Mouse (Mus musculus) lung, embryonic 14.5 days (tissue): ENCODE results near the gene Cmip. TPM values are rescaled to one million over a fixed set of nuclear protein-coding genes. Genes with fewer than 3 reads are reported as not detected.

Experiments used
- ATAC-seq: fragments of 200-750 bp; cut with Nextera tagmentation; 2 replicates; pipeline ENCODE4 v1.8.0; 2017; ENCODE audit warnings: mild to moderate bottlenecking, moderate TSS enrichment, moderate library complexity; ENCODE audit not compliant: insufficient read depth
- DNase-seq: peaks from one replicate; pipeline ENCODE4 v3.0.0-alpha.2; 2015
- H3K27ac ChIP-seq: fragments of 300-500 bp; sonication (generic); 2 replicates; pipeline ENCODE4 v1.5.1; 2014; ENCODE audit warnings: low read depth, mild to moderate bottlenecking, moderate library complexity
- H3K27me3 ChIP-seq: fragments of 300-500 bp; sonication (generic); 2 replicates; pipeline ENCODE4 v1.6.1; 2014; ENCODE audit warnings: low read length, control low read depth; ENCODE audit not compliant: insufficient read depth
- H3K36me3 ChIP-seq: fragments of 300-500 bp; sonication (generic); 2 replicates; pipeline ENCODE4 v1.6.1; 2014; ENCODE audit warnings: control low read depth; ENCODE audit not compliant: insufficient read depth
- H3K4me1 ChIP-seq: fragments of 300-500 bp; sonication (generic); 2 replicates; pipeline ENCODE4 v1.6.1; 2014; ENCODE audit warnings: antibody characterized with exemption, control low read depth; ENCODE audit not compliant: insufficient read depth
- H3K4me2 ChIP-seq: fragments of 300-500 bp; sonication (generic); 2 replicates; pipeline ENCODE4 v1.6.1; 2014; ENCODE audit warnings: mild to moderate bottlenecking
- H3K4me3 ChIP-seq: fragments of 300-500 bp; sonication (generic); 2 replicates; pipeline ENCODE4 v1.5.1; 2014; ENCODE audit warnings: low read depth, low read length
- H3K9ac ChIP-seq: fragments of 300-500 bp; sonication (generic); 2 replicates; pipeline ENCODE4 v1.6.1; 2014
- H3K9me3 ChIP-seq: fragments of 300-500 bp; sonication (generic); 2 replicates; pipeline ENCODE4 v1.6.1; 2016; ENCODE audit warnings: low read depth, low read length, control low read depth
- CTCF ChIP-seq: IDR thresholded peaks from 2 replicates; pipeline ENCODE4 v1.5.1; 2016; ENCODE audit warnings: antibody characterized with exemption, low read depth
- WGBS: fragments of 180-500 bp; shearing (Covaris S2); extraction: QIAGEN DNeasy Blood & Tissue Kit; methylation state at CpG from one replicate; pipeline ENCODE4 v1.1.7; 2014; 5-methylcytosine and 5-hydroxymethylcytosine counted together
- polyA plus RNA-seq: library from polyadenylated mRNA; unstranded; fragments of >200 nt; fragmentation: Nextera tagmentation; extraction: Ambion mirVana; gene quantifications from 2 replicates; pipeline ENCODE4 v1.2.1, GENCODE M21; 2014

The Cmip gene
- polyA plus RNA-seq, 1 experiment from 2014 or later = 26.5 TPM

- H3K27ac ChIP-seq = no peak overlapping the region
- no peak overlapping the region for H3K4me2 ChIP-seq
- ATAC-seq (no peak), DNase-seq (no peak)
- no peak overlapping the region for H3K9ac ChIP-seq
- peaks cover 27% of the 10 kb centered on the region for H3K4me1 ChIP-seq
- no peaks in the 10 kb centered on the region for H3K27me3 ChIP-seq
- WGBS = 28% methylated on average over 5 of the region's 5 CpGs
- TF ChIP-seq CTCF = no peak
- no peak overlapping the region for H3K4me3 ChIP-seq
- H3K36me3 ChIP-seq = no peaks in the 10 kb centered on the region
- no peaks in the 10 kb centered on the region for H3K9me3 ChIP-seq
These were observed 48.5 kb downstream of the Cmip start for GRCm38 (mm10) chr8:117305405-117305804.

DNA sequence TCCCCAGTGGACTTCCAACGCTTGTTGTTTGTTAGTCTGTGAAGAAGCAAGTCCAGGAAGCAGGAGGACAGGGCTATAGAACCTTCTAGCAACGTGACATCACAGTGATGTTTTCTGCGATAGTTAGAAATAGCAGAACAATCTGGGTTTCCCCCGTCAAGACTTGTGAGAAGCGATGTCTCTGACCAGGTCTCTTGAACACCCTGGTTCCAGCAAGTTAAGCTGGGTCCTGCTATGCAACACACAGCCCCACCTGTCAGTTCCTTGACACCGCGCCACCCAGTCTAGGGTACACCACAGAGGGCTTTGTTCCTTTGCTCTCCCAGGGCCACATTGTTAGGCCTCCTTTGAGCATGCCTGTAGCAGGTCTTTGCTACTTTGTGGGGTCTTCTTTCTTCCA, 49.9 kb downstream of the Cmip start:
- 85% methylated on average over 7 of the region's 7 CpGs for WGBS
- ATAC-seq (no peak), DNase-seq (no peak)
- Histone ChIP-seq H3K27ac (no peak overlapping the region), H3K9ac (no peak overlapping the region), H3K9me3 (no peaks in the 10 kb centered on the region), H3K4me2 (no peak overlapping the region), H3K4me3 (no peak overlapping the region), H3K4me1 (peaks cover 30% of the 10 kb centered on the region), H3K36me3 (no peaks in the 10 kb centered on the region), H3K27me3 (no peaks in the 10 kb centered on the region)
- no peak for TF ChIP-seq CTCF

DNA sequence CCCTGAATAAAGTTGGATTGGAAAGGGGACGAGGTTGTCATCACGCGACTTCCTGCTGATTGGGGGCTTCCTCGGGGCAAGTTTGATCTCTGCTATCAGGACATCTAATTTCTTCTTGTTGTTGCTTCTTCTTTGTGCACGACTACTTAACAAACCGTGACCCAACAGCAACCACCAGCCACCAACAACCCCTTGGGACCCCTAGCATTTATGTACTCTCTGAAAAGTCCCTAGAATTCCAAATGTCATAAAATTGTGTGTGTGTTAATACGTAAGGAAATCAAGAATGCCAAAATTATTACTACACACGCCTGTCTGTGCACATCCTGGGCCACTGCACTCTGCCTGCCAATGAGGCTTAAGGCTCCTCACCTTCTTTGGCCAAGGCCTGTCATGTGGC, 50.4 kb downstream of the Cmip start:
- H3K4me1 ChIP-seq = peaks cover 28% of the 10 kb centered on the region
- no peak overlapping the region for H3K4me3 ChIP-seq
- no peak overlapping the region for H3K9ac ChIP-seq
- H3K27ac ChIP-seq = no peak overlapping the region
- no peak overlapping the region for H3K4me2 ChIP-seq
- WGBS = 86% methylated on average over 8 of the region's 8 CpGs
- no peaks in the 10 kb centered on the region for H3K9me3 ChIP-seq
- H3K36me3 ChIP-seq = no peaks in the 10 kb centered on the region
- DNase-seq (no peak), ATAC-seq (no peak)
- no peaks in the 10 kb centered on the region for H3K27me3 ChIP-seq
- TF ChIP-seq CTCF = no peak

GRCm38 (mm10) chr8:117308303-117309095, 51.6 kb downstream of the Cmip start:
- Histone ChIP-seq H3K9ac (no peak overlapping the region), H3K4me1 (peaks cover 24% of the 10 kb centered on the region), H3K9me3 (no peaks in the 10 kb centered on the region), H3K4me3 (no peak overlapping the region), H3K27ac (peak overlapping the region; percentile 12; the same call in 1 of the 2 replicates), H3K4me2 (no peak overlapping the region), H3K36me3 (no peaks in the 10 kb centered on the region), H3K27me3 (no peaks in the 10 kb centered on the region)
- DNase-seq (peak; percentile 77), ATAC-seq (no peak)
- TF ChIP-seq CTCF = no peak
- 65% methylated on average over 13 of the region's 13 CpGs for WGBS

DNA sequence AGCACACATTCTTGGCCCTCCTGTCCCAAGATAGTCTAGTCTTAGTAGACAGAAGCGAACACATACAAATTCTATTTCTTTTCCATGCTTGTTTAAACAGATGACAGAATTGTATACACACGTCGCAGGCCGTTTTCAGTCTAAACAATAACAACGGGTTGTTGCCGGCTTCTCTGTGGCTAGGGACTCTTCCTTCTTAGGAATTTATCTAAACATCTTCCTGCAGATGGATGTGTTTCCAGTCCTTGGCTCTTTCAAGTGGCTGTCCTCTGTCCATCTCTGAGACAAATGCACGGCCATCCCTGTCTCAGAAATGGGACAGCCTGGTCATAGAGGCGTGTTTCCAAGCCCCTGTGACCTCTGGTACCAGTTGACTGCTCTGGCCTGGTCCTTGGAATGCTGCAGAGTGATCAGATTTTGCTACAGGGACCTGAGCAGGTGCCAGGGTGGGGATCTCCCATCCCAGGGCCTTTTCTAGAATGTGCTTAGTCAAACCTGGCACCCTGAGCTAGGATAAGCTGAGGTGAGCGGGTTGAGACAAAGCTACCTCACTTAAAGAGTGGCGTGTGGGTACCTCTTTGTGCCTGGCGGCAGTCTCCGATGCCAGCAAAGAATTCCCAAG, 52.9 kb downstream of the Cmip start:
- peak overlapping the region; percentile 67 for H3K27ac ChIP-seq

DNA sequence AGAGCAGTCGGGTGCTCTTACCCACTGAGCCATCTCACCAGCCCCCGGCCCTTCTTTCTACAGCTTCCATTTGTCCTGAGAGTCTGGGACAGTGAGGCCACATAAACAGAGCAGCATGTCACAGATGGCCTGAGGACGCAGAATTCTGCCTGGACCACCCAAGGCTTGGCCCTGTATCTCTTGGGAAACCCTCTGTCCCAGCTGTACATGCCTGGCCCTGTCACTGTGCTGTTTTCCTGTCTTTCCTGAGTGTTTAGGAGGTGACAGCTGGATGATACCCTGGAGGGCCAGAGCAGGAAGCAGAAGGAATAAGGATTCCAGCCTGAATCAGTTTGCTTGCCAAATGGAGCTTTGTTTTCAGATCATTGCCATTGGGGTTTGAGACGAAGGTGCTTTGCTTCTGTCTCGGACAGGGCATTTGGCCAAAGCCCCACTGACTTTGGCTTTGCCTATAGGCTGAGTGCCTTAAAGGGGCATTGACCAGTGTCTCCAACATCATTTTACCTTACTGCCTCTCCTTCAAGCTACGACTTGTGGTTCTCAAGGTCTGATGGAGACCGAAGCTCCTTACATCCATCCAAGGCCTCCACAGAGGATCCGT, 54.2 kb downstream of the Cmip start:
- 65% methylated on average over 8 of the region's 8 CpGs for WGBS
- no peaks in the 10 kb centered on the region for H3K9me3 ChIP-seq
- ATAC-seq (peak; percentile 91), DNase-seq (peak; percentile 86)
- peak overlapping the region; percentile 72 for H3K27ac ChIP-seq
- no peaks in the 10 kb centered on the region for H3K27me3 ChIP-seq
- H3K36me3 ChIP-seq = no peaks in the 10 kb centered on the region
- H3K4me1 ChIP-seq = peaks cover 34% of the 10 kb centered on the region
- no peak for TF ChIP-seq CTCF
- H3K4me2 ChIP-seq = no peak overlapping the region
- H3K9ac ChIP-seq = no peak overlapping the region
- H3K4me3 ChIP-seq = no peak overlapping the region

More for the DNA sequence above, 52.9 kb downstream of the Cmip start:
- TF ChIP-seq CTCF = no peak
- DNase-seq = peak; percentile 77
- Histone ChIP-seq H3K27me3 (no peaks in the 10 kb centered on the region), H3K36me3 (no peaks in the 10 kb centered on the region), H3K4me2 (no peak overlapping the region), H3K9me3 (no peaks in the 10 kb centered on the region), H3K9ac (no peak overlapping the region), H3K4me3 (no peak overlapping the region), H3K4me1 (peaks cover 32% of the 10 kb centered on the region)
- 58% methylated on average over 12 of the region's 12 CpGs for WGBS
- ATAC-seq = no peak; the same call in 1 of the 2 replicates

- Histone ChIP-seq H3K9me3 (no peaks in the 10 kb centered on the region), H3K27ac (no peak overlapping the region), H3K36me3 (no peaks in the 10 kb centered on the region), H3K4me2 (no peak overlapping the region), H3K4me3 (no peak overlapping the region), H3K27me3 (no peaks in the 10 kb centered on the region), H3K9ac (no peak overlapping the region), H3K4me1 (peaks cover 23% of the 10 kb centered on the region)
- TF ChIP-seq CTCF = no peak
- DNase-seq = no peak
- peak; percentile 4; the same call in 1 of the 2 replicates for ATAC-seq
- WGBS = 24% methylated on average over 8 of the region's 8 CpGs
These were observed 57.6 kb downstream of the Cmip start for GRCm38 (mm10) chr8:117314308-117314953.
